Mouse (Mus musculus): ENCODE data around the gene Pgghg. TPM values are rescaled to one million over a fixed set of nuclear protein-coding genes. Genes with fewer than 3 reads are reported as not detected.

Pgghg gene
- polyA plus RNA-seq, 1 experiment from 2014 or later, result 22.6 TPM

GRCm38 (mm10) chr7:140955342-140955741, 14.2 kb downstream of the Pgghg start:
- Histone ChIP-seq H3K36me3 (ENCODE audit: insufficient read depth) (0 out of 2 replicates have a peak, but pooled peaks cover under 1% of the 10 kb centered on the region), H3K4me1 (ENCODE audit: insufficient read depth) (peaks cover 18% of the 10 kb centered on the region), H3K27ac (ENCODE audit: low read depth) (peak overlapping the region; percentile 96), H3K27me3 (ENCODE audit: insufficient read depth, low read length) (no peaks in the 10 kb centered on the region), H3K9ac (peak overlapping the region; percentile 67), H3K4me2 (peak overlapping the region; percentile 90), H3K4me3 (ENCODE audit: low read depth, low read length) (peak overlapping the region; percentile 60), H3K9me3 (ENCODE audit: low read depth, low read length) (no peaks in the 10 kb centered on the region)
- DNase-seq (peak; percentile 66), ATAC-seq (ENCODE audit: insufficient read depth) (peak; percentile 36)
- 9% methylated on average over 17 of the region's 17 CpGs for WGBS
- no peak for TF ChIP-seq CTCF (IDR thresholded peaks at IDR 0.05; ENCODE audit: low read depth)

GRCm38 (mm10) chr7:140955758-140956555, 14.8 kb downstream of the Pgghg start, which contains the start of the genes Gm45717 and Ifitm2:
TSS of gene Gm45717 (minus strand) at chr7:140955937.
TSS of gene Ifitm2 (minus strand) at chr7:140955987.
- H3K4me3 ChIP-seq (ENCODE audit: low read depth, low read length), result peak within 1 kb of the TSS; percentile 60
- ATAC-seq (ENCODE audit: insufficient read depth) (peak; percentile 92), DNase-seq (peak; percentile 97)
- H3K27me3 ChIP-seq (ENCODE audit: insufficient read depth, low read length), result no peaks in the 10 kb centered on the region
- 2% methylated on average over 10 of the region's 11 CpGs for WGBS
- no peaks in the 10 kb centered on the region for H3K36me3 ChIP-seq (ENCODE audit: insufficient read depth)
- H3K9me3 ChIP-seq (ENCODE audit: low read depth, low read length), result no peaks in the 10 kb centered on the region
- peaks cover 17% of the 10 kb centered on the region for H3K4me1 ChIP-seq (ENCODE audit: insufficient read depth)
- H3K4me2 ChIP-seq, result peak within 1 kb of the TSS; percentile 90
- peak within 1 kb of the TSS; percentile 67 for H3K9ac ChIP-seq
- TF ChIP-seq CTCF (IDR thresholded peaks at IDR 0.05; ENCODE audit: low read depth), result no peak
- peak within 1 kb of the TSS; percentile 96 for H3K27ac ChIP-seq (ENCODE audit: low read depth)

GRCm38 (mm10) chr7:140956556-140956869, 15.3 kb downstream of the Pgghg start:
- no peak for DNase-seq
- peaks cover 17% of the 10 kb centered on the region for H3K4me1 ChIP-seq (ENCODE audit: insufficient read depth)
- H3K27me3 ChIP-seq (ENCODE audit: insufficient read depth, low read length), result no peaks in the 10 kb centered on the region
- peak overlapping the region; percentile 6 for H3K9ac ChIP-seq
- WGBS, result 32% methylated on average over 6 of the region's 6 CpGs
- no peaks in the 10 kb centered on the region for H3K9me3 ChIP-seq (ENCODE audit: low read depth, low read length)
- no peaks in the 10 kb centered on the region for H3K36me3 ChIP-seq (ENCODE audit: insufficient read depth)
- no peak overlapping the region; the same call in 1 of the 2 replicates for H3K4me3 ChIP-seq (ENCODE audit: low read depth, low read length)
- ATAC-seq (ENCODE audit: insufficient read depth), result peak; percentile 2; the same call in 1 of the 2 replicates
- H3K27ac ChIP-seq (ENCODE audit: low read depth), result peak overlapping the region; percentile 96
- peak overlapping the region; percentile 90 for H3K4me2 ChIP-seq
- TF ChIP-seq CTCF (IDR thresholded peaks at IDR 0.05; ENCODE audit: low read depth), result no peak

GRCm38 (mm10) chr7:140959181-140959901, 18.1 kb downstream of the Pgghg start:
- TF ChIP-seq CTCF (IDR thresholded peaks at IDR 0.05; ENCODE audit: low read depth), result peak; percentile 52
- no peak overlapping the region for H3K27ac ChIP-seq (ENCODE audit: low read depth)
- no peak overlapping the region for H3K4me3 ChIP-seq (ENCODE audit: low read depth, low read length)
- no peak overlapping the region for H3K4me2 ChIP-seq
- ATAC-seq (ENCODE audit: insufficient read depth), result no peak
- no peaks in the 10 kb centered on the region for H3K27me3 ChIP-seq (ENCODE audit: insufficient read depth, low read length)
- H3K4me1 ChIP-seq (ENCODE audit: insufficient read depth), result peaks cover 12% of the 10 kb centered on the region
- no peak overlapping the region for H3K9ac ChIP-seq
- no peaks in the 10 kb centered on the region for H3K36me3 ChIP-seq (ENCODE audit: insufficient read depth)
- H3K9me3 ChIP-seq (ENCODE audit: low read depth, low read length), result no peaks in the 10 kb centered on the region
- peak; percentile 85 for DNase-seq
- WGBS, result 15% methylated on average over 9 of the region's 9 CpGs

GRCm38 (mm10) chr7:140960026-140960425, 18.8 kb downstream of the Pgghg start:
- no peaks in the 10 kb centered on the region for H3K9me3 ChIP-seq (ENCODE audit: low read depth, low read length)
- H3K27ac ChIP-seq (ENCODE audit: low read depth), result no peak overlapping the region
- no peaks in the 10 kb centered on the region for H3K27me3 ChIP-seq (ENCODE audit: insufficient read depth, low read length)
- no peak for ATAC-seq (ENCODE audit: insufficient read depth)
- peaks cover 9% of the 10 kb centered on the region for H3K4me1 ChIP-seq (ENCODE audit: insufficient read depth)
- no peak overlapping the region for H3K4me2 ChIP-seq
- H3K36me3 ChIP-seq (ENCODE audit: insufficient read depth), result no peaks in the 10 kb centered on the region
- H3K4me3 ChIP-seq (ENCODE audit: low read depth, low read length), result no peak overlapping the region
- no peak for TF ChIP-seq CTCF (IDR thresholded peaks at IDR 0.05; ENCODE audit: low read depth)
- WGBS, result 76% methylated on average over 5 of the region's 5 CpGs
- H3K9ac ChIP-seq, result no peak overlapping the region
- no peak for DNase-seq

- no peaks in the 10 kb centered on the region for H3K36me3 ChIP-seq (ENCODE audit: insufficient read depth)
- ATAC-seq (ENCODE audit: insufficient read depth), result no peak
- no peak for DNase-seq
- no peak overlapping the region for H3K27ac ChIP-seq (ENCODE audit: low read depth)
- no peak overlapping the region for H3K4me3 ChIP-seq (ENCODE audit: low read depth, low read length)
- H3K4me1 ChIP-seq (ENCODE audit: insufficient read depth), result peaks cover 3% of the 10 kb centered on the region; the same call in 1 of the 2 replicates
- 82% methylated on average over 2 of the region's 2 CpGs for WGBS
- no peaks in the 10 kb centered on the region for H3K9me3 ChIP-seq (ENCODE audit: low read depth, low read length)
- H3K4me2 ChIP-seq, result no peak overlapping the region
- H3K9ac ChIP-seq, result no peak overlapping the region
- no peak for TF ChIP-seq CTCF (IDR thresholded peaks at IDR 0.05; ENCODE audit: low read depth)
- H3K27me3 ChIP-seq (ENCODE audit: insufficient read depth, low read length), result no peaks in the 10 kb centered on the region
These were observed 20.2 kb downstream of the Pgghg start for GRCm38 (mm10) chr7:140961416-140961815.

- Histone ChIP-seq H3K9me3 (ENCODE audit: low read depth, low read length) (no peaks in the 10 kb centered on the region), H3K36me3 (ENCODE audit: insufficient read depth) (no peaks in the 10 kb centered on the region), H3K4me1 (ENCODE audit: insufficient read depth) (no peaks in the 10 kb centered on the region), H3K4me3 (ENCODE audit: low read depth, low read length) (no peak overlapping the region), H3K27me3 (ENCODE audit: insufficient read depth, low read length) (no peaks in the 10 kb centered on the region), H3K9ac (no peak overlapping the region), H3K27ac (ENCODE audit: low read depth) (no peak overlapping the region), H3K4me2 (no peak overlapping the region)
- ATAC-seq (ENCODE audit: insufficient read depth) (no peak), DNase-seq (no peak)
- TF ChIP-seq CTCF (IDR thresholded peaks at IDR 0.05; ENCODE audit: low read depth), result no peak
- WGBS, result 91% methylated on average over 2 of the region's 2 CpGs
These were observed 21.5 kb downstream of the Pgghg start for GRCm38 (mm10) chr7:140962733-140963132.

Data from lung, embryonic 14.5 days (tissue).